Mouse (Mus musculus): ENCODE results near the gene Sh3tc1. TPM values are rescaled to one million over a fixed set of nuclear protein-coding genes. Genes with fewer than 3 reads are reported as not detected.

The Sh3tc1 gene
- polyA plus RNA-seq, 1 experiment from 2014 or later: 2.9 TPM

- WGBS: 30% methylated on average over 4 of the region's 4 CpGs
- Histone ChIP-seq H3K9ac (replicated peaks; ENCODE audit: low read depth, low read length) (no peak overlapping the region), H3K4me1 (ENCODE audit: control insufficient read depth, insufficient read depth, low read length) (no peaks in the 10 kb centered on the region), H3K27ac (ENCODE audit: low read length) (no peak overlapping the region), H3K9me3 (ENCODE audit: control insufficient read depth, low read depth, low read length) (no peaks in the 10 kb centered on the region), H3K27me3 (ENCODE audit: control insufficient read depth, insufficient read depth, low read length) (no peaks in the 10 kb centered on the region), H3K36me3 (ENCODE audit: control insufficient read depth, insufficient read depth, low read length) (no peaks in the 10 kb centered on the region), H3K4me3 (ENCODE audit: low read depth, low read length) (no peak overlapping the region), H3K4me2 (replicated peaks; ENCODE audit: low read depth, low read length) (no peak overlapping the region)
- ATAC-seq (ENCODE audit: insufficient number of reproducible peaks, insufficient read depth, low FRiP score, low read depth): no peak
Observed at GRCm38 (mm10) chr5:35746910-35747309, 7.1 kb upstream of the Sh3tc1 start.

- Histone ChIP-seq H3K4me2 (replicated peaks; ENCODE audit: low read depth, low read length) (no peak overlapping the region), H3K4me1 (ENCODE audit: control insufficient read depth, insufficient read depth, low read length) (no peaks in the 10 kb centered on the region), H3K9ac (replicated peaks; ENCODE audit: low read depth, low read length) (no peak overlapping the region), H3K27me3 (ENCODE audit: control insufficient read depth, insufficient read depth, low read length) (no peaks in the 10 kb centered on the region), H3K27ac (ENCODE audit: low read length) (no peak overlapping the region), H3K36me3 (ENCODE audit: control insufficient read depth, insufficient read depth, low read length) (no peaks in the 10 kb centered on the region), H3K4me3 (ENCODE audit: low read depth, low read length) (no peak overlapping the region), H3K9me3 (ENCODE audit: control insufficient read depth, low read depth, low read length) (no peaks in the 10 kb centered on the region)
- WGBS: 87% methylated on average over 5 of the region's 5 CpGs
- no peak for ATAC-seq (ENCODE audit: insufficient number of reproducible peaks, insufficient read depth, low FRiP score, low read depth)
Observed at GRCm38 (mm10) chr5:35745406-35745805, 5.6 kb upstream of the Sh3tc1 start.

- no peak overlapping the region for H3K4me2 ChIP-seq (replicated peaks; ENCODE audit: low read depth, low read length)
- H3K9me3 ChIP-seq (ENCODE audit: control insufficient read depth, low read depth, low read length): no peaks in the 10 kb centered on the region
- H3K27me3 ChIP-seq (ENCODE audit: control insufficient read depth, insufficient read depth, low read length): no peaks in the 10 kb centered on the region
- H3K9ac ChIP-seq (replicated peaks; ENCODE audit: low read depth, low read length): no peak overlapping the region
- no peak for ATAC-seq (ENCODE audit: insufficient number of reproducible peaks, insufficient read depth, low FRiP score, low read depth)
- no peaks in the 10 kb centered on the region for H3K4me1 ChIP-seq (ENCODE audit: control insufficient read depth, insufficient read depth, low read length)
- H3K36me3 ChIP-seq (ENCODE audit: control insufficient read depth, insufficient read depth, low read length): no peaks in the 10 kb centered on the region
- no peak overlapping the region for H3K4me3 ChIP-seq (ENCODE audit: low read depth, low read length)
- no peak overlapping the region for H3K27ac ChIP-seq (ENCODE audit: low read length)
- 73% methylated on average over 7 of the region's 7 CpGs for WGBS
Observed at GRCm38 (mm10) chr5:35743990-35744722, 4.4 kb upstream of the Sh3tc1 start.

- WGBS: 74% methylated on average over 8 of the region's 8 CpGs
- Histone ChIP-seq H3K4me1 (ENCODE audit: control insufficient read depth, insufficient read depth, low read length) (no peaks in the 10 kb centered on the region), H3K4me3 (ENCODE audit: low read depth, low read length) (no peak overlapping the region), H3K27me3 (ENCODE audit: control insufficient read depth, insufficient read depth, low read length) (no peaks in the 10 kb centered on the region), H3K27ac (ENCODE audit: low read length) (no peak overlapping the region), H3K4me2 (replicated peaks; ENCODE audit: low read depth, low read length) (no peak overlapping the region), H3K9me3 (ENCODE audit: control insufficient read depth, low read depth, low read length) (no peaks in the 10 kb centered on the region), H3K9ac (replicated peaks; ENCODE audit: low read depth, low read length) (no peak overlapping the region), H3K36me3 (ENCODE audit: control insufficient read depth, insufficient read depth, low read length) (no peaks in the 10 kb centered on the region)
- ATAC-seq (ENCODE audit: insufficient number of reproducible peaks, insufficient read depth, low FRiP score, low read depth): no peak
Observed at GRCm38 (mm10) chr5:35743238-35743951, 3.6 kb upstream of the Sh3tc1 start.

GRCm38 (mm10) chr5:35741225-35741820 is 1.5 kb upstream of the Sh3tc1 start:
- Histone ChIP-seq H3K4me1 (ENCODE audit: control insufficient read depth, insufficient read depth, low read length) (no peaks in the 10 kb centered on the region), H3K36me3 (ENCODE audit: control insufficient read depth, insufficient read depth, low read length) (no peaks in the 10 kb centered on the region), H3K27me3 (ENCODE audit: control insufficient read depth, insufficient read depth, low read length) (no peaks in the 10 kb centered on the region), H3K9me3 (ENCODE audit: control insufficient read depth, low read depth, low read length) (no peaks in the 10 kb centered on the region), H3K27ac (ENCODE audit: low read length) (no peak overlapping the region), H3K4me2 (replicated peaks; ENCODE audit: low read depth, low read length) (no peak overlapping the region), H3K9ac (replicated peaks; ENCODE audit: low read depth, low read length) (no peak overlapping the region), H3K4me3 (ENCODE audit: low read depth, low read length) (no peak overlapping the region)
- no peak for ATAC-seq (ENCODE audit: insufficient number of reproducible peaks, insufficient read depth, low FRiP score, low read depth)
- WGBS: 57% methylated on average over 13 of the region's 13 CpGs

GRCm38 (mm10) chr5:35740716-35741115 is 929 bp upstream of the Sh3tc1 start:
- no peak overlapping the region for H3K27ac ChIP-seq (ENCODE audit: low read length)
- 19% methylated on average over 10 of the region's 10 CpGs for WGBS

GRCm38 (mm10) chr5:35739005-35739404 is 782 bp downstream of the Sh3tc1 start:
- Histone ChIP-seq H3K27me3 (ENCODE audit: control insufficient read depth, insufficient read depth, low read length) (no peaks in the 10 kb centered on the region), H3K36me3 (ENCODE audit: control insufficient read depth, insufficient read depth, low read length) (no peaks in the 10 kb centered on the region), H3K4me1 (ENCODE audit: control insufficient read depth, insufficient read depth, low read length) (no peaks in the 10 kb centered on the region), H3K27ac (ENCODE audit: low read length) (0 out of 2 replicates have a peak overlapping the region, but pooled peaks have one; percentile 15), H3K9ac (replicated peaks; ENCODE audit: low read depth, low read length) (no peak overlapping the region), H3K4me2 (replicated peaks; ENCODE audit: low read depth, low read length) (no peak overlapping the region), H3K9me3 (ENCODE audit: control insufficient read depth, low read depth, low read length) (no peaks in the 10 kb centered on the region), H3K4me3 (ENCODE audit: low read depth, low read length) (no peak overlapping the region)
- no peak for ATAC-seq (ENCODE audit: insufficient number of reproducible peaks, insufficient read depth, low FRiP score, low read depth)
- WGBS: 73% methylated on average over 2 of the region's 2 CpGs

More at GRCm38 (mm10) chr5:35740716-35741115, 929 bp upstream of the Sh3tc1 start:
- no peak overlapping the region for H3K9ac ChIP-seq (replicated peaks; ENCODE audit: low read depth, low read length)
- H3K36me3 ChIP-seq (ENCODE audit: control insufficient read depth, insufficient read depth, low read length): no peaks in the 10 kb centered on the region
- H3K9me3 ChIP-seq (ENCODE audit: control insufficient read depth, low read depth, low read length): no peaks in the 10 kb centered on the region
- no peak overlapping the region for H3K4me2 ChIP-seq (replicated peaks; ENCODE audit: low read depth, low read length)
- H3K4me1 ChIP-seq (ENCODE audit: control insufficient read depth, insufficient read depth, low read length): no peaks in the 10 kb centered on the region
- ATAC-seq (ENCODE audit: insufficient number of reproducible peaks, insufficient read depth, low FRiP score, low read depth): no peak
- H3K4me3 ChIP-seq (ENCODE audit: low read depth, low read length): no peak overlapping the region
- H3K27me3 ChIP-seq (ENCODE audit: control insufficient read depth, insufficient read depth, low read length): no peaks in the 10 kb centered on the region

GRCm38 (mm10) chr5:35737231-35737901 is 2.4 kb downstream of the Sh3tc1 start:
- no peak for ATAC-seq (ENCODE audit: insufficient number of reproducible peaks, insufficient read depth, low FRiP score, low read depth)

More at GRCm38 (mm10) chr5:35737231-35737901, 2.4 kb downstream of the Sh3tc1 start:
- H3K4me1 ChIP-seq (ENCODE audit: control insufficient read depth, insufficient read depth, low read length): no peaks in the 10 kb centered on the region
- H3K9ac ChIP-seq (replicated peaks; ENCODE audit: low read depth, low read length): no peak overlapping the region
- H3K4me2 ChIP-seq (replicated peaks; ENCODE audit: low read depth, low read length): no peak overlapping the region
- H3K27me3 ChIP-seq (ENCODE audit: control insufficient read depth, insufficient read depth, low read length): no peaks in the 10 kb centered on the region
- no peaks in the 10 kb centered on the region for H3K36me3 ChIP-seq (ENCODE audit: control insufficient read depth, insufficient read depth, low read length)
- no peaks in the 10 kb centered on the region for H3K9me3 ChIP-seq (ENCODE audit: control insufficient read depth, low read depth, low read length)
- 72% methylated on average over 20 of the region's 20 CpGs for WGBS
- H3K27ac ChIP-seq (ENCODE audit: low read length): no peak overlapping the region
- no peak overlapping the region for H3K4me3 ChIP-seq (ENCODE audit: low read depth, low read length)

All from stomach, embryonic 14.5 days (tissue).